Mouse (Mus musculus) lung, adult 2 months (tissue): ENCODE measurements around the gene Pde4d. TPM values are rescaled to one million over a fixed set of nuclear protein-coding genes. Genes with fewer than 3 reads are reported as not detected.
"Not testable (repeated sequence)": the region's sequence is repeated elsewhere in the genome, so short reads cannot be mapped to it uniquely, and the experiment has no call there.

Experiments used
- DNase-seq: peaks from one replicate; pipeline ENCODE4 v3.0.0; 2022
- H3K4me1 ChIP-seq: fragments of 200-500 bp; 2 replicates; pipeline ENCODE4 v1.6.1; 2011; ENCODE audit warnings: low read length; ENCODE audit not compliant: control insufficient read depth, insufficient read depth
- H3K4me3 ChIP-seq: fragments of 200-500 bp; replicated peaks from 2 replicates; pipeline ENCODE3; 2011; ENCODE audit warnings: low read depth, mild to moderate bottlenecking, control low read depth, low read length; ENCODE audit errors: extremely low read depth
- CTCF ChIP-seq: fragments of 200-500 bp; IDR thresholded peaks from 2 replicates; pipeline ENCODE4 v1.5.1; 2011; ENCODE audit warnings: mild to moderate bottlenecking, low read length, control low read depth; ENCODE audit not compliant: insufficient read depth
- POLR2A ChIP-seq: fragments of 200-500 bp; IDR thresholded peaks from 2 replicates; pipeline ENCODE4 v1.6.1; 2011; ENCODE audit warnings: low read depth, mild to moderate bottlenecking, control low read depth, low read length, borderline replicate concordance; ENCODE audit errors: extremely low read depth
- WGBS: fragments of 180-500 bp; shearing (Covaris S2); methylation state at CpG from one replicate; pipeline ENCODE4 v1.1.7; 2018; 5-methylcytosine and 5-hydroxymethylcytosine counted together
- polyA plus RNA-seq: library from polyadenylated mRNA; depleted of rRNA; stranded (reverse); fragments of >200 nt; gene quantifications from 2 replicates; pipeline ENCODE4 v1.2.3, GENCODE M21; 2012

The Pde4d gene
- polyA plus RNA-seq, 1 experiment = 20.0 TPM

DNA sequence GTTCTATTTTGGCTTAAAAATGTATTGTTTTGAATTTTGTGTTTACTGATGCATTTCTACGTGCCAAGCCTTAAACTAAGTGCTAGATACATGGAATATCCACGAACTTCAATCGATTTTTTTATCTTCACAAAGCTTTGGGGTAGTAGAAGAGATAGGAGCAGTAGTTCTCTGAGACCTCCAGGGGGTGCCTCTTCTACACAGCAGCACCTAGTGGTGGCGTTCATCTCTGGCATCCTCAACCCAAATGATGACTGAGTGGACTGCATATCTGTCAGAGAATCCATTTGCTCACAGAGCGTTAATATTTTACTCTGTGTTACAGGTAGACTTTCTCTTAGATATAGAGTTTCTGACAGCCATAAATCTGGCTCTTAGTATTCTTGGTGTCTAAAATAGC, 272.5 kb downstream of the Pde4d start:
- 72% methylated on average over 5 of the region's 5 CpGs for WGBS
- DNase-seq = peak; percentile 7
- Histone ChIP-seq H3K4me1 (no peaks in the 10 kb centered on the region), H3K4me3 (no peak overlapping the region)
- TF ChIP-seq POLR2A (no peak), CTCF (peak; percentile 27; the same call in 1 of the 2 replicates)

DNA sequence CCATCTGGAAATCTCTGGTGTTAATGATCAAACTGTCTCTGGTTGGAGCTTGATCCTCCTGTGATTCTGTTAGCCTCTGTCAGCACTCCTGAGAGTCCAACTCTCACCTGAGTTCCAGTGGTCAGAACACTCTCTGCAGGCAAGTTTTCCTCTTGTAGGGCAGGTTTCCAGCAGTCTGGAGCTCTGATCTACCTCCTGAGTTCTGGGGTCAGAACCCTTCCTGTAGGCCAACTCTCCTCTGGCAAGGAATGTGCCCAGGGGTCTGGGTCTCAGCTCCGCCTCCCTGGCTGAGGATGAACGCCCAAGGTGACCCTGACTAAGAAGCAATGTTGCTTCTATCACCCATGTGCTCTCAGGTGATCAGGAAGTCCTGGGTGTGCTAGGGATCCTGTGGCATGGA, 284.6 kb downstream of the Pde4d start:
- not testable (repeated sequence) for H3K4me3 ChIP-seq, DNase-seq, H3K4me1 ChIP-seq
- WGBS = 78% methylated on average over 2 of the region's 2 CpGs

DNA sequence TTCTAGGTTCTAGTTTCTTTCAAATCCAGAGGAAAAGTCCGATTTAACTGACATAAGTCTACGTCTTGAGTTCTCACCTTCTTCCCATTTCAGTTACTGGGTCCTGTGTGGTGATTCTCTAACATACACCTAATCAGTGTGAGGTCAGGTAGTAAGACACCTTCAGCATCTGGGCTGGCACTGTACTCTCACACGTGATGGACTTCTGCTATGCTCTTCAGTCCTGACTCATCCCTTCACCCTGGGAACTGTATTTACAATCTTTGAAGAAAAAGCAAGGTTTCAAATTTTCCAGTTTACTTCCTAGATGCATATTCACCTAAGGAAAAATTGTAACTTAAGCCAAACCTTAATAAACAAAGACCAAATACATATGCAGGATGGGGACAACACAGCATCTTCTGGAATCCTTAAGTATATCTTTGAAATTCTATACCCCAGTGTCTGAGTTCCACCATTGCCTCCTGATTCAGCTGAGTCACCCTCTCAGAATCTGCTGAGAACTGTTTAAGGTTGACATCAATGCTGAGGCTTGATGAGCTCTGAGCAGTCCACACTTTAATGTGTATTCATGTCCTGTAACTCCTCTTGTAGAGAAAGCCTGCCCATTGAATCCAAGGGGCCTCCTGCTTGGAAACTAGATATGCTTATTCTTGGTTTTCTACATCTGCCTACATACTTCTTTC, 301.6 kb downstream of the Pde4d start:
- H3K4me1 ChIP-seq = no peaks in the 10 kb centered on the region
- TF ChIP-seq POLR2A (no peak), CTCF (no peak)
- WGBS = 83% methylated on average over 3 of the region's 3 CpGs
- no peak for DNase-seq
- no peak overlapping the region for H3K4me3 ChIP-seq

- TF ChIP-seq CTCF (no peak), POLR2A (no peak)
- Histone ChIP-seq H3K4me1 (no peaks in the 10 kb centered on the region), H3K4me3 (no peak overlapping the region)
- 79% methylated on average over 7 of the region's 7 CpGs for WGBS
- no peak for DNase-seq
Measured at GRCm38 (mm10) chr13:108757477-108757876, 307.7 kb downstream of the Pde4d start.

GRCm38 (mm10) chr13:108758331-108758730, 308.6 kb downstream of the Pde4d start:
- TF ChIP-seq POLR2A (no peak), CTCF (no peak)
- DNase-seq = no peak
- H3K4me3 ChIP-seq = no peak overlapping the region
- H3K4me1 ChIP-seq = no peaks in the 10 kb centered on the region
- WGBS = 80% methylated on average over 4 of the region's 4 CpGs

DNA sequence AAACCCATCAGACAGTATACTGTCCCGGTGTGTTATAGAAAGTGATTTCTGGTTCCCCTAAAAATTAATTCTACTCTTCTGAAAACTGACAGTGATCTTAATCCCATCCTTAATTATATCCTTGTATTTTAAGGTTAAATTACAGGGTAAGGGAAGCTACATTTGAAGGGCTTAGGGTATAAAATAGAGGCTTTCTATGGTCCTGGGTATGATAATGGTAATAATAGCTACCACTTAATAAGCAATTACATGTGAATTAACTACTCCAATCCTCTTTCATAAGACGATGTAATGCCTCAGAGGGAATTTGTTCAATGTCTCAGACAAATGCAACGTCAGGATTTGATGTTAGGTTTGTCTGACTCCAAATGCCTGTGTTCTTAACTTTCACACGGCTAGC, 309.4 kb downstream of the Pde4d start:
- WGBS = 88% methylated on average over 4 of the region's 4 CpGs
- H3K4me3 ChIP-seq = no peak overlapping the region
- no peaks in the 10 kb centered on the region for H3K4me1 ChIP-seq
- no peak for DNase-seq
- TF ChIP-seq CTCF (no peak), POLR2A (no peak)

DNA sequence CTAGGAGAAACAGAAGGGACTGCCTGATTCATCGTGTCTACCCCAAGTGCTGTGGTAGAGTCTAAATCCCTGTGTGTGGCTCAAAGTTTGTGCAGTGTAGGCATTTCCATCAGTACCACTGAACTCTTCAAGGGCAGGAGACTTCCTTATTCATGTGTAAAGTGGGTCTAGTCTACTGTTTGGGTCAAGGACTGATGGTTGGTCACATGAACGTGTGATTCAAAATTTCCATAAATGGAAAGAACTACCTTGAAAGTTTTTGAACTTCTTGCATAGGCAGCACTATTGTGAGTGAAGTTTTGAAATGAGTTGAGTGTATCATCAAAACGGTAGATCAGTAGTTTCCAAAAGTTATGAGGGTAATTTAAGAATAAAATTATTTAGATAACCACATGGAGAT, 313.5 kb downstream of the Pde4d start:
- TF ChIP-seq CTCF (no peak), POLR2A (no peak)
- Histone ChIP-seq H3K4me1 (no peaks in the 10 kb centered on the region), H3K4me3 (no peak overlapping the region)
- DNase-seq = no peak
- WGBS = 80% methylated on average over 3 of the region's 3 CpGs

- no peaks in the 10 kb centered on the region for H3K4me1 ChIP-seq
- WGBS = 53% methylated on average over 11 of the region's 11 CpGs
- TF ChIP-seq CTCF (no peak), POLR2A (no peak)
- H3K4me3 ChIP-seq = no peak overlapping the region
- DNase-seq = no peak
Measured at GRCm38 (mm10) chr13:108766020-108766727, 316.4 kb downstream of the Pde4d start.

DNA sequence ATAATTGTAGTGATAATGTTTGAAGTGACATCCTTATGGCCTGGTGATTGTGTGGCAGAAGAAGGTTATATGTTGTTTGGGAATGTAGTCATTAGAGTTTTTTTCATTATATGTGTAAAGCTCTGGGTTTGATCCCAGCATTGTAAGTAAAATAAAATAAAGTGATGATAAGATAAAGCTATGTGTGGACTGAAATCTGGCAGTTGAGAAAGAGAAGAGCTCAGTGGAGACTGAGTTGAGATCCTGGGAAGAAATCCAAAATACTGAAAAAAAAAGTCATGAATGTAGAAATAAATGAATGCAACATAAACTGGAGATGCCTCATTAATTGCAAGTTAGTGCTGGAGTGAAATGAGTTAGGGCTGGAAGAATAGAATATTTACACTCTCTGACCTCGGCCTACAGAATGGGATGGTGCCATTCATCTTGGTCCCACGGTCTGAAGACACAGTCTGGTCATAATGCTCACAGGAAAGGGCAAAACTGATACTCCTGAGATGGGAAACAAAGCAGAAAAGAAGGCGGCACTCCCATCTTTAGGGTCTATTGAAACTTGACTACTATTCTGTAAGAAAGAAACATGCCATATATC, 319.8 kb downstream of the Pde4d start:
- no peak for TF ChIP-seq POLR2A
- TF ChIP-seq CTCF = no peak
- WGBS = 64% methylated on average over 3 of the region's 3 CpGs
- no peak overlapping the region for H3K4me3 ChIP-seq
- no peaks in the 10 kb centered on the region for H3K4me1 ChIP-seq
- DNase-seq = no peak

DNA sequence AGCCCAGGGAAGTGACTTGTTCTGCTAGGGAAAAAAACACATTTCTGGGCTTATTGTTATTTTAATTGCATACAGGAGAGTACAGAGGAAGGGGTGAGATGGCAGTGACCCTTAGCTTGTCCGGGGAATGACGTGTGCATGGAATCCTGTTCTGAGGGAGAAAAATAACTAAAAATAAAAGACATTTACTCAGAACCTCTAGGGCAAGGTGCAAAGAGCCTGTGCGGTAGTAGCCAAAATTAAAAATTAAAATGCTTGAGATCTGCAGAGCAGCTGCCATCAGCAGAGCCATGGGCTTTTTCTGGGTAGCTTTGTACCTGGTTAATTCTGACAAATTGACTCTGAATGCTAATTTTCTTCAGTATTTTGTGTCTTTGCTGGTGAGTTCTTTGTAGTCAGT, 322.6 kb downstream of the Pde4d start:
- Histone ChIP-seq H3K4me1 (no peaks in the 10 kb centered on the region), H3K4me3 (no peak overlapping the region)
- WGBS = 77% methylated on average over 3 of the region's 3 CpGs
- no peak for DNase-seq
- no peak for TF ChIP-seq CTCF
- no peak for TF ChIP-seq POLR2A
